Mouse (Mus musculus) MEL (cell line): ENCODE measurements around the gene Kif28. TPM values are rescaled to one million over a fixed set of nuclear protein-coding genes. Genes with fewer than 3 reads are reported as not detected.

ENCODE experiments used
- DNase-seq: peaks from one replicate; pipeline ENCODE4 v3.0.0; 2011; ENCODE audit warnings: low read depth, low spot score
- H3K27ac ChIP-seq: 2 replicates; pipeline ENCODE4 v1.5.1; 2012; ENCODE audit warnings: low read depth, mild to moderate bottlenecking, control low read depth, low read length, moderate library complexity; ENCODE audit not compliant: control insufficient read depth
- H3K27me3 ChIP-seq, 2 experiments: fragments of 150-350 bp in 1 of 2; sonication (generic) in 1 of 2; 2 replicates each; pipeline ENCODE4 v1.6.1; 2012; ENCODE audit warnings: low read length in 2 of 2, mild to moderate bottlenecking in 2 of 2, improper control_type of control experiment in 1 of 2, moderate library complexity in 1 of 2; ENCODE audit not compliant: insufficient read depth in 2 of 2, control insufficient read depth in 1 of 2
- H3K36me3 ChIP-seq, 2 experiments: 2 replicates each; pipeline ENCODE4 v1.6.1; 2012 to 2014; ENCODE audit warnings: low read length in 2 of 2, improper control_type of control experiment in 1 of 2, inconsistent platforms in 1 of 2, mild to moderate bottlenecking in 1 of 2; ENCODE audit not compliant: insufficient read depth in 2 of 2, control insufficient read depth in 1 of 2
- H3K4me1 ChIP-seq, 2 experiments: fragments of 150-350 bp in 1 of 2; sonication (generic) in 1 of 2; 2 replicates each; pipeline ENCODE4 v1.6.1; 2012; ENCODE audit warnings: low read length in 2 of 2, improper control_type of control experiment in 1 of 2, mild to moderate bottlenecking in 1 of 2; ENCODE audit not compliant: insufficient read depth in 2 of 2, control insufficient read depth in 1 of 2
- H3K4me3 ChIP-seq, 2 experiments: fragments of 150-350 bp in 1 of 2; sonication (generic) in 1 of 2; 2 replicates each; pipeline ENCODE4 v1.5.1; 2012; ENCODE audit warnings: low read depth in 2 of 2, low read length in 2 of 2, mild to moderate bottlenecking in 2 of 2, moderate library complexity in 2 of 2, control low read depth in 1 of 2, improper control_type of control experiment in 1 of 2; ENCODE audit not compliant: control insufficient read depth in 1 of 2, insufficient read depth in 1 of 2
- H3K79me2 ChIP-seq: 2 replicates; pipeline ENCODE4 v1.6.1; 2012; ENCODE audit warnings: mild to moderate bottlenecking, low read length, moderate library complexity; ENCODE audit not compliant: control insufficient read depth, poor library complexity, insufficient read depth
- H3K9ac ChIP-seq: 2 replicates; pipeline ENCODE4 v1.6.1; 2012; ENCODE audit warnings: low read depth, mild to moderate bottlenecking, control low read depth, low read length, moderate library complexity; ENCODE audit not compliant: control insufficient read depth, poor library complexity, severe bottlenecking
- H3K9me3 ChIP-seq: fragments of 150-350 bp; sonication (generic); replicated peaks from 2 replicates; pipeline ENCODE4 v1.6.1; 2012; ENCODE audit warnings: mild to moderate bottlenecking, low read length, improper control_type of control experiment, moderate library complexity; ENCODE audit not compliant: insufficient read depth
- BHLHE40 ChIP-seq: IDR thresholded peaks from 2 replicates; pipeline ENCODE4 v1.6.1; 2012; ENCODE audit warnings: low read depth, mild to moderate bottlenecking, inconsistent platforms, low read length, improper control_type of control experiment, borderline replicate concordance
- CTCF ChIP-seq, 3 experiments: IDR thresholded peaks in 2 of 3; conservative IDR thresholded peaks in 1 of 3; 2 replicates each; pipeline ENCODE4 v1.5.1; 2011 to 2012; ENCODE audit warnings: low read length in 3 of 3, low read depth in 2 of 3, mild to moderate bottlenecking in 2 of 3, improper control_type of control experiment in 1 of 3, inconsistent platforms in 1 of 3, mixed read lengths in 1 of 3, moderate library complexity in 1 of 3; ENCODE audit not compliant: control insufficient read depth in 1 of 3, insufficient read depth in 1 of 3, poor library complexity in 1 of 3, severe bottlenecking in 1 of 3
- E2F4 ChIP-seq: IDR thresholded peaks from 2 replicates; pipeline ENCODE4 v1.6.1; 2011; ENCODE audit warnings: low read depth, low read length, improper control_type of control experiment, borderline replicate concordance
- ELF1 ChIP-seq: IDR thresholded peaks from 2 replicates; pipeline ENCODE4 v1.6.1; 2014; ENCODE audit warnings: low read depth, mild to moderate bottlenecking, inconsistent platforms, low read length, improper control_type of control experiment, moderate library complexity
- HCFC1 ChIP-seq: IDR thresholded peaks from 2 replicates; pipeline ENCODE4 v1.6.1; 2012; ENCODE audit warnings: low read depth, mild to moderate bottlenecking, inconsistent platforms, low read length, improper control_type of control experiment, moderate library complexity
- MAFK ChIP-seq: IDR thresholded peaks from 2 replicates; pipeline ENCODE4 v1.6.1; 2011; ENCODE audit warnings: low read depth, mild to moderate bottlenecking, low read length, improper control_type of control experiment, borderline replicate concordance
- MAX ChIP-seq: IDR thresholded peaks from 2 replicates; pipeline ENCODE4 v1.6.1; 2011; ENCODE audit warnings: low read length, improper control_type of control experiment
- MAZ ChIP-seq: IDR thresholded peaks from 2 replicates; pipeline ENCODE4 v1.6.1; 2012; ENCODE audit warnings: low read depth, mild to moderate bottlenecking, inconsistent platforms, low read length, improper control_type of control experiment
- MEF2A ChIP-seq: IDR thresholded peaks from 2 replicates; pipeline ENCODE4 v1.6.1; 2014; ENCODE audit warnings: low read depth, mild to moderate bottlenecking, inconsistent platforms, low read length, improper control_type of control experiment; ENCODE audit not compliant: poor library complexity, insufficient replicate concordance, severe bottlenecking; ENCODE audit errors: extremely low read depth
- MYB ChIP-seq: IDR thresholded peaks from 2 replicates; pipeline ENCODE4 v1.6.1; 2011; ENCODE audit warnings: mild to moderate bottlenecking, low read depth, low read length, improper control_type of control experiment
- MYC ChIP-seq: IDR thresholded peaks from 2 replicates; pipeline ENCODE4 v1.6.1; 2011; ENCODE audit warnings: low read depth, mild to moderate bottlenecking, low read length, improper control_type of control experiment, moderate library complexity
- NELFE ChIP-seq: IDR thresholded peaks from 2 replicates; pipeline ENCODE4 v1.6.1; 2011; ENCODE audit warnings: low read depth, low read length, improper control_type of control experiment
- NRF1 ChIP-seq: IDR thresholded peaks from 2 replicates; pipeline ENCODE4 v1.6.1; 2014; ENCODE audit warnings: low read depth, mild to moderate bottlenecking, inconsistent platforms, low read length, improper control_type of control experiment, moderate library complexity; ENCODE audit not compliant: poor library complexity, insufficient read depth, severe bottlenecking
- POLR2AphosphoS2 ChIP-seq: IDR thresholded peaks from 2 replicates; pipeline ENCODE4 v1.6.1; 2011; ENCODE audit warnings: low read length, improper control_type of control experiment
- POLR2AphosphoS5 ChIP-seq: IDR thresholded peaks from 2 replicates; pipeline ENCODE4 v1.6.1; 2012; ENCODE audit warnings: low read depth, borderline replicate concordance, mild to moderate bottlenecking, inconsistent platforms, low read length, moderate library complexity, mixed read lengths
- RAD21 ChIP-seq: IDR thresholded peaks from 2 replicates; pipeline ENCODE4 v1.6.1; 2011; ENCODE audit warnings: mild to moderate bottlenecking, low read depth, low read length, improper control_type of control experiment
- RCOR1 ChIP-seq: IDR thresholded peaks from 2 replicates; pipeline ENCODE4 v1.6.1; 2012; ENCODE audit warnings: low read depth, mild to moderate bottlenecking, inconsistent platforms, low read length, improper control_type of control experiment
- SIN3A ChIP-seq: IDR thresholded peaks from 2 replicates; pipeline ENCODE4 v1.6.1; 2012; ENCODE audit warnings: low read length, improper control_type of control experiment, inconsistent platforms
- SMC3 ChIP-seq: IDR thresholded peaks from 2 replicates; pipeline ENCODE4 v1.6.1; 2011; ENCODE audit warnings: low read depth, low read length, improper control_type of control experiment
- TCF12 ChIP-seq: IDR thresholded peaks from 2 replicates; pipeline ENCODE4 v1.6.1; 2014; ENCODE audit warnings: low read depth, mild to moderate bottlenecking, inconsistent platforms, low read length, improper control_type of control experiment, moderate library complexity
- UBTF ChIP-seq: IDR thresholded peaks from 2 replicates; pipeline ENCODE4 v1.6.1; 2012; ENCODE audit warnings: low read depth, mild to moderate bottlenecking, inconsistent platforms, low read length, improper control_type of control experiment, moderate library complexity, borderline replicate concordance; ENCODE audit not compliant: insufficient read depth
- USF2 ChIP-seq, 2 experiments: IDR thresholded peaks; 2 replicates each; pipeline ENCODE4 v1.6.1; 2011 to 2012; ENCODE audit warnings: improper control_type of control experiment in 2 of 2, low read length in 2 of 2, borderline replicate concordance in 1 of 2, inconsistent platforms in 1 of 2, low read depth in 1 of 2, mild to moderate bottlenecking in 1 of 2; ENCODE audit not compliant: insufficient read depth in 1 of 2
- ZC3H11A ChIP-seq: IDR thresholded peaks from 2 replicates; pipeline ENCODE4 v1.6.1; 2012; ENCODE audit warnings: low read depth, mild to moderate bottlenecking, inconsistent platforms, low read length, improper control_type of control experiment
- ZNF384 ChIP-seq: IDR thresholded peaks from 2 replicates; pipeline ENCODE4 v1.6.1; 2012; ENCODE audit warnings: low read depth, mild to moderate bottlenecking, inconsistent platforms, low read length, improper control_type of control experiment
- polyA plus RNA-seq, 2 experiments: library from polyadenylated mRNA; stranded (reverse) in 1 of 2; unstranded in 1 of 2; fragments of >175 nt in 1 of 2; fragments of >200 nt in 1 of 2; gene quantifications; 2 replicates each; pipeline versions ENCODE4 v1.2.1 to v1.2.4; 2012; ENCODE audit warnings: low replicate concordance in 2 of 2, low read depth in 1 of 2; ENCODE audit not compliant: insufficient read length in 2 of 2, insufficient read depth in 1 of 2, missing spikeins in 1 of 2
- total RNA-seq: library from RNA; depleted of rRNA; stranded (reverse); fragments of 300-350 nt; gene quantifications from 2 replicates; pipeline ENCODE4 v1.2.3, GENCODE M21; 2012

Kif28 gene
- total and polyA plus RNA-seq, 3 experiments: 0.13 to 0.27 TPM; not detected in 1

DNA sequence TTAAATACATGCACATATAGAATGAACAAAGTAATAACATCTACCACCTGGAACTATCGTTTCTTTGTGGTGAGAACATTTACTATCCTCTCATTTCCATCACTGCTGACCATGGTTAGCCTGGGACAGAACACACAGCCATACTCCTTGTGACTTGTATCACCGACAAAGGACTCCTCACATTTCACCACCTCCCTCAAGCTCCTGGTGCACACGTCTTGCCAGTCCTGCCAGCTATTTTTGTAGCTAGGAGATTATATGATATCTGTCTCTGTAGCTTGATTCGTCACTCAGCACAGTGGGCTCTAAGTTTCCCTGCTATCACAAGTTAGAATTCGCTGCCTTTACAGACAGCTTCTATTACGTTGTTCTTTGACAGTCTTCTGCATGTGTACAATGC is 56.7 kb downstream of the Kif28 start:
- H3K79me2 ChIP-seq: no peaks in the 10 kb centered on the region
- H3K4me1 ChIP-seq: 0 out of 4 replicates have a peak, but pooled peaks cover 0 to 3% of the 10 kb centered on the region in 2 experiments
- no peak overlapping the region for H3K4me3 ChIP-seq
- no peak overlapping the region for H3K9ac ChIP-seq
- no peak overlapping the region for H3K27ac ChIP-seq
- TF ChIP-seq E2F4 (no peak), ZNF384 (no peak), MEF2A (no peak), RCOR1 (no peak), NRF1 (no peak), POLR2AphosphoS5 (no peak), POLR2AphosphoS2 (no peak), ZC3H11A (no peak), USF2 (IDR thresholded peaks at IDR 0.05; ENCODE audit: borderline replicate concordance in 1 of 2, insufficient read depth in 1 of 2, low read depth in 1 of 2, low read length in 2 of 2) (no peak), MAFK (no peak), UBTF (no peak), NELFE (no peak)
- no peaks in the 10 kb centered on the region; a peak in 2 of 4 replicates for H3K36me3 ChIP-seq
- no peaks in the 10 kb centered on the region for H3K27me3 ChIP-seq
- no peak for DNase-seq
- H3K9me3 ChIP-seq: no peaks in the 10 kb centered on the region

DNA sequence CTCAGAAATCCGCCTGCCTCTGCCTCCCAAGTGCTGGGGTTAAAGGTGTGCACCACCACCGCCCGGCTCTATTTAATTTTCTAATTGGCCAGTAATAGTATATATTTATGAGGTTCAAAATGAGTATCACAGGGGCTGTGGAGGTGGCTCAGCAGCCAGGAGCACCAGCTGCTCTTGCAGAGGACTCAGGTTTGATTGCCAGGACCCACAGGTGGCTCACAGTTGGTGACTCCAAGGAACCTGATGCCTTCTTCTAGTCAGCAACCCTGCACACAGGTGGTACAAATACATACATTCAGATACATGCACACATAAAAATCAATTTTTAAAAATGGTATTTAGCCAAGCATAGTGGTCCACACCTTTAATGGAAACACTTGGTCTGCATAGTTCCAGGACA is 57.1 kb downstream of the Kif28 start:
- H3K27ac ChIP-seq: no peak overlapping the region
- no peak for TF ChIP-seq POLR2AphosphoS5
- no peak for TF ChIP-seq ELF1
- TF ChIP-seq TCF12: no peak
- no peak for TF ChIP-seq HCFC1
- TF ChIP-seq MAX: no peak
- no peak for TF ChIP-seq RAD21
- TF ChIP-seq SIN3A: no peak
- TF ChIP-seq MAZ: no peak
- TF ChIP-seq NELFE: no peak
- TF ChIP-seq BHLHE40: no peak
- no peak for TF ChIP-seq E2F4
- no peak for TF ChIP-seq SMC3
- TF ChIP-seq CTCF (IDR thresholded peaks at IDR 0.05 in 2 of 3, conservative IDR thresholded peaks at IDR 0.05 in 1 of 3; ENCODE audit: control insufficient read depth in 1 of 3, insufficient read depth in 1 of 3, low read depth in 2 of 3, low read length in 3 of 3, poor library complexity in 1 of 3, severe bottlenecking in 1 of 3): no peak
- no peak for TF ChIP-seq ZNF384
- no peak for TF ChIP-seq MYC
- no peak for TF ChIP-seq MYB
- H3K36me3 ChIP-seq: peaks cover 0 to 4% of the 10 kb centered on the region in 2 experiments; a peak in 3 of 4 replicates
- H3K9me3 ChIP-seq: no peaks in the 10 kb centered on the region
- no peak overlapping the region for H3K4me3 ChIP-seq
- H3K79me2 ChIP-seq: no peaks in the 10 kb centered on the region
- H3K4me1 ChIP-seq: peaks cover 1 to 5% of the 10 kb centered on the region in 2 experiments; a peak in 3 of 4 replicates
- no peaks in the 10 kb centered on the region for H3K27me3 ChIP-seq
- no peak overlapping the region for H3K9ac ChIP-seq
- DNase-seq: no peak
